Mouse (Mus musculus): ENCODE data around the gene Guca2b.
"Not testable (repeated sequence)": the region's sequence is repeated elsewhere in the genome, so short reads cannot be mapped to it uniquely, and the experiment has no call there.

Guca2b gene

DNA sequence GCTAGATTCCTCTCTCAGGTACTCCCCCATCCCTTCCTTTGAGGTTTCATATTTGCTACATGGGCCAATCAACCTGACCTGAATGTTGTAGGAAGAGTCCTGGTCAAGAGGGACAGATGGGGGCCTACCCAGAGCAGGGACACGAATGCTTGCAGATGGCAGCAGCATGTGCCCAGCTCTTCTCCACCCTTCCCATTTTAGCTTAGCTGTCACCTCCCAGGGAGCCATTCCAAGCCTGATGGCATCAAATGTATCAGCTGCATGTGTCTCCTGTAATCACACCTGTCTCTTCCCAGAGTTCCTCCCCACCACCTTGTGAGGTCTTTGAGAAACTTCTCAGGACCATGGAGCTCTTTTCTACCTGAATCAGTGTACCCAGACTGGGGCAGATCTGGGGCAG lies 1.7 kb downstream of the Guca2b start:
- no peak for DNase-seq (ENCODE audit: inconsistent ontology term)

DNA sequence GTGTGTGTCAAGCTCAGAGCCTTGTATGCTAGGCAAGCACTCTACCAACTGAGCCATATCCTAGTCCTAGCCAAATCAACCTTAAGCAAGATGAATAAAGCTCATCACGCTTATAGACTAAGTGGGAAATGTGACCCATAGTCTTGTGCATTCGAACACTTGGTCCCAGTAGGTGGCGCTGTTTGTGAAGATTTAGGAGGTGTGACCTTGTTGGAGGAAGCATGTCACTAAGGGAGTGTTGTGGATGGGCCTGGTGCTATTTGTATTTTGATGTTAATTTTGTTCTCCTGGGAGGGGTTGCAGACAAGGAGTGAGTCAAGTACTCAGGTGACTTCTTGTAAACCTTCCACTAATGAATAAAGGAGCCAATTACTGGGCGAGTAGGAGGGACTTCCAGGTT lies 16.1 kb downstream of the Guca2b start:
- no peak for DNase-seq (ENCODE audit: inconsistent ontology term)

DNA sequence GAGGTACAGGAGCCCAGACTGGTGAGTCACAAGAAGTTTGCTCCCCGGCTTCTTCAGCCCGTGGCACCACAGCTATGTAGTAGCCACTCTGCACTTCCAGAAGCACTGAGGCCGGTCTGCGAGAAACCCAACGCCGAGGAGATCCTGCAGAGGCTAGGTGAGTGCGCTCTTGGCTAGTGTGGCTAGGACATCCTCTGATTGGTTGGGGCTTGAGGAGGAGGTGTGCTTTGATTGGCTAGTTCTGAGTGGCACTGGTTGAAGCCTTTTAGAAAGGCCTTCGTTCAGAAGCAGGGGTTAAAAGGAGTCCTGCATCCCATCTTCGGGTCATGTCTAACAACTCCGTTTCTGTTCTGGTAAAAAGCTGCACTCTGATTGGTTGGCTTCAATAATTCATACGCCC lies 20.1 kb downstream of the Guca2b start:
- no peak for DNase-seq (ENCODE audit: inconsistent ontology term)

DNA sequence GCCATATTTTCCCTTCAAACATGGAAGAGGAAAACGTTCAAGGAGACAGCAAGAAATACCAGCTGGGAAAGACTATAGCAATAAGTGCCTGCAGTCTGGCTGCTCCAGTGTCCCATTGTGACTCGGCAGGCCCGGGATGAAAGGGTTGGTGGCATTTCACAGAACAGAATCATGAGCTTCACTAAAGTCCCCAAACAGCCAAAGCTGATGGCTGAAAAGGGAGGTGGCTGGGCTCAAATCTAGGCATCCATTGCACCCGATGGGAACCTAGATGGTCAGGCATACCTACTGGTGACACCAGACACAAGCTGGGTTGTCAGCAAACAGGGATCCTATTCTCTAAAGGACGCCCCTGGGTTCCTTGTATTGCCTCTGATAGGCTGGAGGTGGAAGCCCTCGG lies 20.8 kb downstream of the Guca2b start:
- DNase-seq (ENCODE audit: inconsistent ontology term): no peak

DNA sequence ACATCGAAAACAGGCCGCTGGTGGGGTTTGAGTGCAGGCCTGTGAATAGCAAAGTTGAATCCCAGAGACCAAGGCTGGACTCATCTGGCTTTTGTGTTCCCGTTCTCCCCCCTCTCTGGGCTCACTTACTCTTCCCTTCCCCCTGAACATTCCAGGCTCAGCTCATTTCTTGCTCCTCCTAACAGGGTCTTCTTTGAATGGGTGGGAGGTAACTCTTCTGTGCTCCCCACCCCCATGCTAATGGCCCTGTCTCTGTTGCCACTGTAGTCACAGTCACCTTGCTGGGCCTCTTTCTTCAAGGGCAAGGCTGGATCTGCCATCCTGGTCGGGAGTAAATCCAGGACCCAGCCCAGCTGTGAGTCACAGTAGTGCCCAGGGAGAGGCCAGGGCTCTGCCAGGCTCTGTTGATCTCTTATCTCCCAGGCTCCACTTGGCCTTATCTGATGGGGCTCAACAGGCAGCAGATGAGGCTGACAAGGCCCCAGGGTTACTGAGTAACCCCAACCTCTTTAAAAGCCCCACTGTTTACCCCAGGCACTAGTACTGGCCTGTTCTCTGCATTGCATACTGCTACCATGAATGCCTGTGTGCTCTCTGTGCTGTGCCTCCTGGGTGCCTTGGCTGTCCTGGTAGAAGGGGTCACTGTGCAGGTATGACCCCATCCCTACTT lies 21.4 kb downstream of the Guca2b start, which contains the start of gene Guca2a:
Gene Guca2a (plus strand): TSS at position 529 of the 670 bp plus-strand sequence.
- DNase-seq (ENCODE audit: inconsistent ontology term): no peak

- no peak for DNase-seq (ENCODE audit: inconsistent ontology term)
Measured at GRCm38 (mm10) chr4:119636731-119637130, 22.0 kb downstream of the Guca2b start.

- no peak for DNase-seq (ENCODE audit: inconsistent ontology term)
Measured at GRCm38 (mm10) chr4:119635686-119636085, 23.1 kb downstream of the Guca2b start.

DNA sequence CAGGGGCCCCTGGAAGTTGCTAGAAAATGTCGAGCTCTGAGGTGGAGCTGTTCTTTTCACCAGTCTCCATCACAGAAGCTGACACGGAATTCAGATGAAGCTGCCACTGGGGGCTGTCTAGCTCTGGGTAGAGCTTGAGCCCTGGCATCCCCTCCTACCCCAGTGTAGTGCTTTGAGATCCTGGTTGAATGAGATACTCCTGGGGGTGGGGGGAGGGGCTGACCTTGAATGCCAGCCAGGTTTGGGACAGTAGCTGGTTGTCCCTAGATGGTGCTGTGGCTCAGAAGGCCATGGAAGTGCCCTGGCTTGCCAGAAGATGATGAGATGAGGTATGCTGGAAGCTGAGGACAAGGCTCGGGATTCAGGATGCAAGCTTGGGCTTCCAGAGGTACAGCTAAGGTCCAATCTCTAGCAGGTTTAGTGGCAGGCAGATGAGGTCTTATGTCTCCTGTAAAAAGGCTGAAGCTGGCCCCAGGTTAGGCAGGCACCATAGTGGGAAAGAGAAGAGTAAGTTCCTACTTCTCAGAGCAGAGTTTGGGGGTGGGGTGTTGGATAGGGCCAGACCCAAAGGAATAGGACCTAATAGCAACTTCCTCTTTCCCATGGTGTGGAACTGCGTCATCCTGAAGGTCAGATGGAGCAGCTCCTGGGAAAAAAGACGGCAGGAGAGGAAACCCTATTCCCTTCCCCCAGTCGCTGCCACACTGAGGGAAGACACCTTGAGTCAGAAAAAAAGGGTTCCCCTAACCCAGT lies 23.7 kb downstream of the Guca2b start:
- peak; percentile 55 for DNase-seq (ENCODE audit: inconsistent ontology term)

DNA sequence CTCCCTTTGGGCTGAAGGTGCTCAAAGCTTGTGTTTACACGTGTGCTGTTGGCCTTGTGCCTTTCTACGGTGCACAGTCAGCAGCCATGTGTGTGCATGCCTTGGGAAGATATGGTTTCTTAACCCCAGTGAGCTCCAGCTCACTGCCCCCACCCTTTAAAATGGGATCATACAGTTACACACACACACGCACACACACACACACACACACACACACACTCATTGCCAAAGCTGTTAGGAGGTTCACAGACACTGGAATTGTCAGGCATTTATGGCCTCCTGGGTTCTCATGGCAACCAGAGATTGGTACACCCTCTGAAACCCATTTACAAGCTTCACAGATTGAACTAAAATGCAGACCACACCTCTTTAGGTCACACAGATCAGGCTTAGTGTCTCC lies 24.8 kb downstream of the Guca2b start:
- DNase-seq (ENCODE audit: inconsistent ontology term): no peak

GRCm38 (mm10) chr4:119633342-119633741 lies 25.4 kb downstream of the Guca2b start:
- no peak for DNase-seq (ENCODE audit: inconsistent ontology term)

GRCm38 (mm10) chr4:119632721-119633120 lies 26.0 kb downstream of the Guca2b start:
- DNase-seq (ENCODE audit: inconsistent ontology term): no peak

- DNase-seq (ENCODE audit: inconsistent ontology term): peak; percentile 24
Measured at GRCm38 (mm10) chr4:119631115-119631919, 27.4 kb downstream of the Guca2b start.

- not testable (repeated sequence) for DNase-seq (ENCODE audit: inconsistent ontology term)
Measured at GRCm38 (mm10) chr4:119628363-119628762, 30.4 kb downstream of the Guca2b start.

DNA sequence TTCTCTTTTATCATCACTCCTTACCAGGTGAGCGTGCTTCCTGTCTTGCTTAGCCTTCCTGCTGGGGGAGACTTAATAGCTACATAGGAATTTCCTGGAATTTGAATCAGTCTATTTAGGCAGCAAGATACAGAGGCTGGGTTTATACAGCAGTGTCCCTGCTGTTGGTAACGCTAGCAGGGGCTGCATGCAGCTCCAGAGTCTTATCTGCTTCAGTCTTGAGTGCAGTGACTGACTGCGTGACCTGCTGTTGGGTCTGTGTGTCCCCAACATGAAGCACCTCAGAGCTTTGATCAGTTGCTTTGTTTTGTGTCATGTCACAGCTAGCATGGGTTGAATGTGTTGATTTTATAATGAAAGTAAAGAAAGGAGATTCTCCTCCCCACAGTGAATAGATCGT lies 31.4 kb downstream of the Guca2b start:
- no peak for DNase-seq (ENCODE audit: inconsistent ontology term)

GRCm38 (mm10) chr4:119626876-119627275 lies 31.9 kb downstream of the Guca2b start:
- DNase-seq (ENCODE audit: inconsistent ontology term): no peak

- DNase-seq (ENCODE audit: inconsistent ontology term): peak; percentile 94
Measured at GRCm38 (mm10) chr4:119626081-119626645, 32.6 kb downstream of the Guca2b start.

GRCm38 (mm10) chr4:119614724-119615123 lies 44.0 kb downstream of the Guca2b start:
- no peak for DNase-seq (ENCODE audit: inconsistent ontology term)

- DNase-seq (ENCODE audit: inconsistent ontology term): no peak
Measured at GRCm38 (mm10) chr4:119614078-119614477, 44.7 kb downstream of the Guca2b start.

DNA sequence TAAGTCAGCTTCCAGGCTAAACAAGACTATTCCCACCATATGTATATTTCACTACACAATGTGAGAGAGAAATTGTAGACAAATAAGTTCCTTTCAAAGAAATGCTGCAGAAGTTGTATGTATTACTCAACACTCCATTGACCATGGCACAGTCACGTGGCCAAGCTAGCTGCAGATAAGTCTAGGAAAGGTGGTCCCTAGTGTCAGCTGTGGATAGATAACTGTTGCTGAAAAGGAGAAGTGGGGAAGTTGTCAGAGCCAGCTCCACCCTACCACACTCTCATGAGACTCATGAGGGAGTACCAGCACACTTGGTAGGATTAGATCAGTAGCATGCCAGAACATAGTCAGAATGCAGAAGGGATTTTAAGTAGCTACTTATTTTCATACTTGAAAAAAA lies 49.3 kb downstream of the Guca2b start:
- DNase-seq (ENCODE audit: inconsistent ontology term): no peak
